Mouse (Mus musculus): ENCODE measurements around the gene Pgm2.

DNA sequence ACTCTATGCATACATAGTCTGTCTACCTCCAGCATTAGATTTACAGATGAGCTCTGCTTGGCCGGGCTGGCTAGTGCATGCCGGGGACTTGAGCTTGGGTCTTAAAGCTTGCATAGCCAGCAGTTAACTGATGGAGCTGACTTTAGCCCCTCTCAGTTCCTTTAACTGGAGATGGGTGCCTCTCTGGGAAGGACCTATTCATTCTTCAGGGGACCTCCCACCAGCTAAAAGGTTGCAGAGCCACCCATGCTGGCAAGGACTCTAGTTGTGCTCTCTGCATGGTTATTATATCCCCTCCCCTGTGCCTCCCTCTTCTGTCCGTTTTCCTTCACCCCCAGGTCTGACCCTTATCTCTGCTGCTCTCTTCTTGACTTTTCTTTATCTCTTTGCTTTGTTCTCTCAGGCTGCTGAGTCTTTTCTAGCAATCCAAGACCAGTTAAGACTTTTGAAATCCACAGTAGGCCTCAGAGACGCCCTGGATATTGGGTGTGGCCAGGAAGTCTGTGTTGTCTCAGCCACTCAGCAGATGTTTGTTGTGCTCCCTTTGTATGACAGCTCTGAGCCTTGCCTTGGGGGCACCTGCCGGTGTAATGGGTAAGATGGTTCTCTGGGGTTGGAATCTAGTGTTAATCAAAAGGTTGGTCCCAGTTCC is 2.7 kb downstream of the Pgm2 start:
- TF ChIP-seq POLR2A (IDR thresholded peaks at IDR 0.05; ENCODE audit: insufficient read length, low read depth) (no peak), REST (IDR thresholded peaks at IDR 0.05; ENCODE audit: insufficient read depth, insufficient read length) (no peak), MYOD1 (IDR thresholded peaks at IDR 0.05; ENCODE audit: control insufficient read depth in 1 of 3, insufficient read length in 2 of 3, low read depth in 2 of 3) (no peak), MYOG (IDR thresholded peaks at IDR 0.05; ENCODE audit: control insufficient read depth in 1 of 3, insufficient read depth in 1 of 3, insufficient read length in 2 of 3, low read depth in 2 of 3) (no peak), CEBPB (IDR thresholded peaks at IDR 0.05; ENCODE audit: insufficient read depth, poor library complexity, severe bottlenecking) (no peak), E2F4 (IDR thresholded peaks at IDR 0.05; ENCODE audit: insufficient read depth) (no peak), POLR2AphosphoS2 (IDR thresholded peaks at IDR 0.05; ENCODE audit: insufficient read length, low read depth) (no peak), USF1 (IDR thresholded peaks at IDR 0.05; ENCODE audit: low read depth) (no peak), TCF12 (IDR thresholded peaks at IDR 0.05; ENCODE audit: insufficient read depth, poor library complexity, severe bottlenecking) (no peak), TCF3 (IDR thresholded peaks at IDR 0.05; ENCODE audit: insufficient read length, low read depth) (no peak)
